Mouse (Mus musculus) midbrain, embryonic 14.5 days (tissue): ENCODE results near the gene 1700080E11Rik. TPM values are rescaled to one million over a fixed set of nuclear protein-coding genes. Genes with fewer than 3 reads are reported as not detected.
"Not testable (repeated sequence)": the region's sequence is repeated elsewhere in the genome, so short reads cannot be mapped to it uniquely, and the experiment has no call there.

ENCODE experiments used
- ATAC-seq: fragments of 200-750 bp; cut with Nextera tagmentation; 2 replicates; pipeline ENCODE4 v1.8.0; 2017; ENCODE audit warnings: moderate number of reproducible peaks, moderate library complexity; ENCODE audit not compliant: low FRiP score, low TSS enrichment
- DNase-seq: peaks from one replicate; pipeline ENCODE4 v3.0.0-alpha.2; 2015
- H3K27ac ChIP-seq: fragments of 300-500 bp; sonication (generic); replicated peaks from 2 replicates; pipeline ENCODE4 v1.5.1; 2014; ENCODE audit warnings: mild to moderate bottlenecking, low read depth, low read length, moderate library complexity
- H3K27me3 ChIP-seq: fragments of 300-500 bp; sonication (generic); 2 replicates; pipeline ENCODE4 v1.6.1; 2014; ENCODE audit warnings: low read length, control low read depth, mixed read lengths; ENCODE audit not compliant: control insufficient read depth, insufficient read depth
- H3K36me3 ChIP-seq: fragments of 300-500 bp; sonication (generic); 2 replicates; pipeline ENCODE4 v1.6.1; 2014; ENCODE audit warnings: low read length, control low read depth; ENCODE audit not compliant: control insufficient read depth, insufficient read depth
- H3K4me1 ChIP-seq: fragments of 300-500 bp; sonication (generic); 2 replicates; pipeline ENCODE4 v1.6.1; 2014; ENCODE audit warnings: mild to moderate bottlenecking, antibody characterized with exemption, low read length, control low read depth; ENCODE audit not compliant: control insufficient read depth, insufficient read depth
- H3K4me2 ChIP-seq: fragments of 300-500 bp; sonication (generic); 2 replicates; pipeline ENCODE4 v1.6.1; 2014; ENCODE audit warnings: mild to moderate bottlenecking, low read length, moderate library complexity
- H3K4me3 ChIP-seq: fragments of 300-500 bp; sonication (generic); replicated peaks from 2 replicates; pipeline ENCODE4 v1.5.1; 2014; ENCODE audit warnings: low read depth, low read length
- H3K9ac ChIP-seq: fragments of 300-500 bp; sonication (generic); replicated peaks from 2 replicates; pipeline ENCODE4 v1.6.1; 2014; ENCODE audit warnings: mild to moderate bottlenecking, low read length, moderate library complexity
- H3K9me3 ChIP-seq: fragments of 300-500 bp; sonication (generic); 2 replicates; pipeline ENCODE4 v1.6.1; 2016; ENCODE audit warnings: low read length, control low read depth, mixed read lengths; ENCODE audit not compliant: control insufficient read depth
- whole genome bisulfite sequencing: fragments of 180-500 bp; shearing (Covaris S2); extraction: QIAGEN DNeasy Blood & Tissue Kit; methylation state at CpG from one replicate; pipeline ENCODE4 v1.1.7; 2014; 5-methylcytosine and 5-hydroxymethylcytosine counted together
- polyA plus RNA-seq: library from polyadenylated mRNA; unstranded; fragments of >200 nt; fragmentation: Nextera tagmentation; extraction: Ambion mirVana; gene quantifications from 2 replicates; pipeline ENCODE4 v1.2.1, GENCODE M21; 2014

1700080E11Rik gene
- polyA plus RNA-seq, 1 experiment from 2014 or later: not detected

DNA sequence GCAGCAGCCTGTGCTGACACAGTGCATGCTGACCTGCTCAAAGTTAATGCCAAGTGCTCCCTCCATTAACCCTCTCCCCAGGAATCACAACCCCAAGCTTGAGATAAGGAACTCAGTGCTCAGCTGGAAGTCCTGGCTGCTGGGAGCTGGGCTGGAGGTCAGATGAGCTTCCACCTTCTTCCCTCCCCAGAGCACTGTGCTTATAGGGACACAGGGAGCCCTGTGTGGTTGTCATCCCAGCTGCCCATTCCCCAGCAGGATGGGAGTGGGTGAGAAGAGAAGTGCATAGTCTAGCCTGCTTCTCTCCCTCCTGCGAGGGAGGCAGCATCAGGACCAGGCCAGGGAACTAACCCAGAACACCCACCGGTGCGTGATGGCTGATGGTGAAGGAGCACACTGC lies 19.7 kb downstream of the 1700080E11Rik start:
- not testable (repeated sequence) for ATAC-seq, H3K4me3 ChIP-seq, H3K9ac ChIP-seq, H3K9me3 ChIP-seq, H3K4me2 ChIP-seq, H3K36me3 ChIP-seq, H3K27ac ChIP-seq, H3K4me1 ChIP-seq, DNase-seq, H3K27me3 ChIP-seq
- WGBS: 80% methylated on average over 3 of the region's 3 CpGs

DNA sequence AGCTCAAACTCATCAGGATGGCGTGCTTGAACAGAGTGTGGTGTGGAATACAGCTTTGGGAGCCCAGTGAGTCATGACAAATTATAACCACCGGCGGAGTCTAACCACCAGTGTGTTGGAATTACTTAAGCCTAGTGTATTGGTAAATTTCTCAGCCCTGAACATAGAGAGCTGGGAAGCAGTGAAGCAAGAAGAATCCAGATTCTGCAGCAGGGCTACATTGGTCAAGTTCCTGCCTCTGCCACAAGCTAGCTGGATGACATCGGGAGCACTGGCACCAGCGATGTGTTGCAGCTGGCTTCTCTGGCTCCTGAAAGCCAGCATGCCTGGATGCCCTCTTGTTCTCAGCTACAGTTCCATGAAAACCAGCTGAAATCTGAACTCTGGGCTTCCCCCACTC lies 41.0 kb downstream of the 1700080E11Rik start:
- H3K4me1 ChIP-seq: no peaks in the 10 kb centered on the region
- ATAC-seq (no peak), DNase-seq (no peak)
- no peaks in the 10 kb centered on the region for H3K27me3 ChIP-seq
- WGBS: 76% methylated on average over 5 of the region's 5 CpGs
- peaks cover 2% of the 10 kb centered on the region; the same call in 1 of the 2 replicates for H3K9me3 ChIP-seq
- H3K27ac ChIP-seq: no peak overlapping the region
- no peak overlapping the region for H3K4me3 ChIP-seq
- no peaks in the 10 kb centered on the region for H3K36me3 ChIP-seq
- no peak overlapping the region for H3K4me2 ChIP-seq
- H3K9ac ChIP-seq: no peak overlapping the region

DNA sequence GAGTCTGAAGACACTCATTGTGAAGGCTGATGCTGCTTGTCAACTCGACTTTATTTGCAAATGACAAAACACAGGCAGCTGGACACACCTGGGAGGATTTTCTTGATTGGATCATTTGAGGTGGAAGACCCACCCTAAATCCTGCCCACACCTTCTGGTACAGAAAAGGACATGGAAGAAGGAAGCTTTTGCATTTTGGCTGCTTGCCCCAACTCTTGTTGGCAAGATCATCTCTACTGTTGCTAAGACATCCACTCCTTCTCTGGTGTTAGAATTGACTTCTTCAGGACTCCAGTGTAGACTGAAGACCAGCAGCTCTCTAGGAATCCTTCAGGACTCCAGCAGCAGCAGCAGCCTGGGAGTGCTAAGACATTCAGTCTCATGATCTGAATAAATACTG lies 43.0 kb downstream of the 1700080E11Rik start:
- DNase-seq: no peak

DNA sequence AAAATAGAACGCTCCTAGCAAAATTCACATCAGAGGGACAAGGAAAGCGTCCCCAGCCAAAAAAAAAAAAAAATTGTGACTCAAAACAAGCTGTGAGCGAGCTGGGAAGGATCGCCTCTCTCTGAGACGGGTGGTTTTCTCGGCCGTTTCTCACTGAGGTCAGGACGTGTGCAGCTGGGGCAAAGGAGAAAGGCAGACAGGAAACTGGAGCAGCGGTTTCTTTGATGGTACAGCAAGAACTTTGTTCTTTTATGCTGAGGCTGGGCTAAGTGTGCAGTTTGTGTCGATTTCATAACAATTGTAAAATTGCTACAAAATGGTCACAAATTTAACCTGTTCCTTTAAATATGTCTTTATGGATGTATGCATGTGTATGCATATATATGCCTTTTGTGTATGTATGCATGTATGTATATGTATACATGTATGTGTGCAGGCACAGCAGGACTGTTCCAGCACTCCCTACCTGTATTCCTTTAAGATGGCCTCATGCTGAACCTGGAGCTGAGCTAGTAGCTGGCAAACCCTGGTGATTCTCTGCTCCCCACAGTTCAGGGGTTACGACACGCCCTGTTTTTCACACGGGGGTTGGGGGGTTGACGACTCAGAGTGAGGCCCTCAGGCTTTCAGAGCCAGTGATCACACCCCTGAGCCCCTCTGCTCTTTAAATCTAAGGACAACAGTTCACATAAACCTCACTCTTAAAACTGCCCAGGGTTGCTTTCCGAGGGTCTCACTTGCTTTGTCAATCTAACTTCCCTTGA lies 43.9 kb downstream of the 1700080E11Rik start:
- no peak for DNase-seq
- Histone ChIP-seq H3K4me3 (no peak overlapping the region), H3K27ac (no peak overlapping the region), H3K27me3 (no peaks in the 10 kb centered on the region), H3K4me1 (no peaks in the 10 kb centered on the region), H3K9ac (no peak overlapping the region), H3K36me3 (no peaks in the 10 kb centered on the region), H3K9me3 (no peaks in the 10 kb centered on the region), H3K4me2 (no peak overlapping the region)
- no peak for ATAC-seq
- 74% methylated on average over 15 of the region's 15 CpGs for WGBS

More for the DNA sequence above, 43.0 kb downstream of the 1700080E11Rik start:
- Histone ChIP-seq H3K27ac (no peak overlapping the region), H3K9me3 (no peaks in the 10 kb centered on the region), H3K27me3 (no peaks in the 10 kb centered on the region), H3K36me3 (no peaks in the 10 kb centered on the region), H3K4me2 (no peak overlapping the region), H3K4me1 (no peaks in the 10 kb centered on the region), H3K4me3 (no peak overlapping the region), H3K9ac (no peak overlapping the region)
- 69% methylated on average over 1 of the region's 1 CpGs for WGBS
- ATAC-seq: no peak

Other genes with a start within 250 kb of the 1700080E11Rik start
- 87.6 and 104 TPM in 2 replicates for gene Mrpl3, start 91.9 kb downstream of the 1700080E11Rik start, polyA plus RNA-seq
- 30.4 and 33.3 TPM in 2 replicates for gene Nudt16, start 13.3 kb downstream of the 1700080E11Rik start, polyA plus RNA-seq